Mouse (Mus musculus) erythroblast, embryonic 14.5 days (primary cell): Measurements from ENCODE around the gene Elobl.

Experiments used
- GATA1 ChIP-seq: IDR thresholded peaks from 2 replicates; pipeline ENCODE4 v1.6.1; 2012; ENCODE audit warnings: low read length, inconsistent platforms, mixed read lengths
- TAL1 ChIP-seq: IDR thresholded peaks from 3 replicates; pipeline ENCODE4 v1.6.1; 2012; ENCODE audit warnings: low read length, inconsistent platforms, mixed read lengths

DNA sequence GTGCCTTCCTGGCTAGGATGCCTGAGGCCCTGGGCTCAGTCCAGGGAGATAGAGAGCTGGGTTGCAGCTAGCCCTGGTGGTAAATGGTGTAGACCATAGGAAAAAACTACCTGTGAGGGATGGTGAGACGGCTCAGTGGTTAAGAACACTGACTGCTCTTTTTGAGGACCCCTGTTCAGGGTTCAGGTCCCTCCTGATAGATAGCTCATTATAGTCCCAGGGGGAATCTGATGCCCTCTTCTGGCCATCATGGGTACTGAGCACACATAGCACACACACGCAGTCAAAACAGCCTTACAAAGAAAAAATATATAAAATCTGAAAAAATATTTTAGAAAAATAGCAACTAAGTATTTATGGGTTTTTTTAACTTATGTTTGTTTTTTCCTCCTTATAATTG, 9.6 kb upstream of the Elobl start:
- TF ChIP-seq TAL1, result no peak
- no peak for TF ChIP-seq GATA1
